Mouse (Mus musculus) thymus, adult 2 months (tissue): ENCODE results near the gene Megf11.

Experiments
- CTCF ChIP-seq: fragments of 200-500 bp; IDR thresholded peaks from 2 replicates; pipeline ENCODE4 v1.5.1; 2012; ENCODE audit warnings: mild to moderate bottlenecking, control low read depth, low read length, moderate library complexity, borderline replicate concordance; ENCODE audit not compliant: control insufficient read depth, poor library complexity, insufficient read depth; ENCODE audit errors: extremely low read depth
- POLR2A ChIP-seq: fragments of 200-500 bp; IDR thresholded peaks from 2 replicates; pipeline ENCODE4 v1.6.1; 2012; ENCODE audit warnings: mild to moderate bottlenecking, low read length, control low read depth, moderate library complexity; ENCODE audit not compliant: control insufficient read depth, poor library complexity, insufficient read depth; ENCODE audit errors: extremely low read depth

- TF ChIP-seq POLR2A (no peak), CTCF (no peak)
These were observed 43.8 kb upstream of the Megf11 start for GRCm38 (mm10) chr9:64341671-64342070.
